Mouse (Mus musculus): ENCODE results near the gene Gpm6b. TPM values are rescaled to one million over a fixed set of nuclear protein-coding genes. Genes with fewer than 3 reads are reported as not detected.

Gene Gpm6b
- polyA plus RNA-seq (2012; ENCODE audit: insufficient read depth, insufficient read length, missing spikeins): not detected in 2 replicates

DNA sequence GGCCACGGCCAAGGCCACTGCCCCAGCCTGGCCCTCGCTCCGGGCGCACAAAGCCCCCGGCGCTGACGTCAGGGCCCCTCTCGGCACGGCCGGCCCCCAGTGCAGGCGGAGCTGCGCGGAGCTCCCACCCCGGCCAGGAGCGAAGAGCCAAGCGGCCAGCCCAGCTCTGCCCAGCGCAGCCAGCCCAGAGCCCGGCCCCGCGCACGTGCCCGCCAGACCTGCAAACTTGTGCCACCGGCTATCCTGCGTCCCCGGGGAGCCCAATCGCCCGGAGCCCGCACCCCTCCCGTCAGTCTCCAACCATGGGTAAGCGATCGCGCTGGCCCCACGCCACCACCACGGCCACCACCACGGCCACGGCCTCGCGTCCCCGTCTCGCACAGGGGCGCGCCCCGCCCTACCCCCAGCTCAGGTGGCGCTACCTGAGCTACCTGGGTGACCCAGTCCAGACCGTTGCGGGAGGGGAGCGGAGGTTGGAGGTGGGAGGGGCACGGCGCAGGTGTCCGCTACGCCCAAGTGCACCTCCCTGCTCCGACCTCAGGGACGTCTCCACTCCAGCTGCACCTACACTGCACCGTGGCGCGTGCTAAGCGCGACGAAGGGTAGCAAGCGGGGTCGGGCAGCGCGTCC, at the start of gene Gpm6b:
Gene Gpm6b, plus strand, starts transcription at position 81 of the 630 bp plus-strand sequence.
- Histone ChIP-seq H3K27ac (ENCODE audit: insufficient read depth, low read depth, low read length) (no peak within 1 kb of the TSS), H3K4me3 (ENCODE audit: insufficient read depth, low read length) (peak within 1 kb of the TSS; percentile 54), H3K4me1 (ENCODE audit: control insufficient read depth, insufficient read depth, low read length) (no peaks in the 10 kb centered on the region)
- no peak for TF ChIP-seq CTCF (IDR thresholded peaks at IDR 0.05; ENCODE audit: low read depth, low read length)

DNA sequence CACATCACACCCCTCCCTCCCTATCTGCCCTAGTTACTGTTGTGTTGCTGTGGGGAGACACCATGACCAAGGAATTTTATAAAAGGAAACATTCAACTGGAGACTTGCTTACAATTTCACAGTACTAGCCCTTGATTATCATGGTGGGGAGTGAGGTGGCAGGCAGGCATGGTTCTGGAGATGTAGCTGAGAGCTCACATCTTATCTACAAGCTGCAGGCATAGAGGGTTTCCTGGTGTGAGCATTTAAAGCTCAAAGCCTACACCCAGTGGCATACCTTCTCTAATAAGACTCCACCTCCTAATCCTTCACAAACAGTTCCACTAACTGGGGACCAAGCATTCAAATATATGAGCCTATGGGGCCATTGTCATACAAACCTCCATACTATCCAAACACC, 42.4 kb upstream of the Gpm6b start:
- H3K4me3 ChIP-seq (ENCODE audit: insufficient read depth, low read length): no peak overlapping the region
- TF ChIP-seq CTCF (IDR thresholded peaks at IDR 0.05; ENCODE audit: low read depth, low read length): no peak
- TF ChIP-seq POLR2A (IDR thresholded peaks at IDR 0.05; ENCODE audit: borderline replicate concordance, low read depth, low read length): no peak
- no peaks in the 10 kb centered on the region for H3K4me1 ChIP-seq (ENCODE audit: control insufficient read depth, insufficient read depth, low read length)
- H3K27ac ChIP-seq (ENCODE audit: insufficient read depth, low read depth, low read length): no peak overlapping the region

DNA sequence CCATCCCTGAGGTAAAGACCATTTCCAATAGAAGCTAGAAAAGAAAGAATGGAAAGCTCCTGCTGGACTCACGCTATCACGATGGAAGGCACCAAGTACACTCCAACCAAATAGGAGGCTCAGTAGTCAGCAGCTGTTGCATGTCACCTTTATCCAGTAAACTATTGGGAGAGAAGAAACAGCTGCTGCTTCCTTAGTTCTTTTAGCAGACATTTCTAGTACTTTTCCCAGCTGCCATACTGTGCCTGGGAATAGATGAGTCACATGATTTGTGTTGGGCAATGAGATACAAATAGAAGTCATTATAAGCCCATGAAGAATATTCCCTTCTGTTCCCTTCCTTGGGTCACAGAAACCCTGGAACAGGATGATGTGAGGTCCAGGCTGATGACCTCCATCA, 40.4 kb upstream of the Gpm6b start:
- Histone ChIP-seq H3K27ac (ENCODE audit: insufficient read depth, low read depth, low read length) (no peak overlapping the region), H3K4me1 (ENCODE audit: control insufficient read depth, insufficient read depth, low read length) (no peaks in the 10 kb centered on the region), H3K4me3 (ENCODE audit: insufficient read depth, low read length) (no peak overlapping the region)
- TF ChIP-seq POLR2A (IDR thresholded peaks at IDR 0.05; ENCODE audit: borderline replicate concordance, low read depth, low read length): no peak
- TF ChIP-seq CTCF (IDR thresholded peaks at IDR 0.05; ENCODE audit: low read depth, low read length): no peak

DNA sequence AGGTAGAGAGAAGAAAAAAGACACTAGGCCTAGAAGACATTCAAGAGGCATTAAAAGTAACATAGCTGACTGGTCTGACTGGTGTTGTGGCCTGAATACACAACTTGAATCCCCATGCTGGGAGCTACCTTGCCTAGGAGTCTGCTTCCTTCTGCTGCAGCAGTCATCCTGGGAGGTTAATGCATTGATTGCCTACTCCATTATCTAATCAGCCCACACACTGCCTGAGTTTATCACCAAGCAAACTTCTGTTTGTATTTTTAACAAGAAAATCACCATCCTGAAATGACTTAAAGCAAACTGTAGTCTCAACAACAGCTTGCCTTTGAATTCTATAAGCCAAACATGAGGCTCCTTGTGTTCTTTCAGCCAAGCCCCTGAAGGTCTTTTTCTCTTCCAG, 38.9 kb upstream of the Gpm6b start:
- H3K4me3 ChIP-seq (ENCODE audit: insufficient read depth, low read length): no peak overlapping the region
- no peak overlapping the region for H3K27ac ChIP-seq (ENCODE audit: insufficient read depth, low read depth, low read length)
- H3K4me1 ChIP-seq (ENCODE audit: control insufficient read depth, insufficient read depth, low read length): no peaks in the 10 kb centered on the region
- TF ChIP-seq CTCF (IDR thresholded peaks at IDR 0.05; ENCODE audit: low read depth, low read length) (no peak), POLR2A (IDR thresholded peaks at IDR 0.05; ENCODE audit: borderline replicate concordance, low read depth, low read length) (no peak)

DNA sequence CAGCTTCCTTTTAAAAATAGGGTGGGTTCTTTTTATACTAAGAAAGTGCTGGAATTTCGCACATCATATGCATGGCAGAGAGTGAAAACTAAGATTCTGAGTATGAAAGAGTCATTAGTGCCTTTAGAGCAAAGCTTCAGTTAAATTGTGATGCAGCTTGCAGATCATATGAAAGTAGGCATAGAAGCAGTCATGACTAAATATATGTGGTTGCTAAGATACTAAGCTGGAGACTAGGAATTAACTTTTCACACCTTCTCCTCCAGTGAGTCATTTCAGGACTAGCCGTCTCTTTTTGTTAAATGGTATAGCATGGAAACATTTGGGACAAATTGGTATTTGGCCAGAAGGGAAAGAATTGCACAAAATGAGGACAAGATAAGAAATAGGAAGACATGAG, 24.1 kb upstream of the Gpm6b start:
- no peak for TF ChIP-seq CTCF (IDR thresholded peaks at IDR 0.05; ENCODE audit: low read depth, low read length)
- Histone ChIP-seq H3K4me1 (ENCODE audit: control insufficient read depth, insufficient read depth, low read length) (no peaks in the 10 kb centered on the region), H3K27ac (ENCODE audit: insufficient read depth, low read depth, low read length) (no peak overlapping the region), H3K4me3 (ENCODE audit: insufficient read depth, low read length) (no peak overlapping the region)

DNA sequence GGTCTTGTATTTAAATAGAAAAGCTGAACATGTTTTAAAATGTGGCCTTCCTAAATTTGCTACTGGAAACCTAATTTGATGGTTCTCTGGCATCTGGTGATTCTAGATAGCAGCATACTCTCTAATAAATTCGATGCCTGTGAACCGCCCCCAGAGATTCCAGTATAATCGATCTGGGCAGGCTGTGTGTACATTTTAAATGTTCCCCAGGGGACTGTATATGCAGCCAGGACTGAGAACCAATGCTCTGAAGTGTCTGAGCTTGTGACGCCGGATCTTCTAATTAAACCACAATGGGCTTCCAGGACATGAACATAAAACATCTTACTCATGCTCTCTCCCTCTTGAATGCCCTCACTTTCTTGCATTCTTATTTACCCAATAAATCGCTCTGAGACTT, 22.5 kb upstream of the Gpm6b start:
- Histone ChIP-seq H3K27ac (ENCODE audit: insufficient read depth, low read depth, low read length) (no peak overlapping the region), H3K4me3 (ENCODE audit: insufficient read depth, low read length) (no peak overlapping the region), H3K4me1 (ENCODE audit: control insufficient read depth, insufficient read depth, low read length) (no peaks in the 10 kb centered on the region)
- no peak for TF ChIP-seq POLR2A (IDR thresholded peaks at IDR 0.05; ENCODE audit: borderline replicate concordance, low read depth, low read length)
- TF ChIP-seq CTCF (IDR thresholded peaks at IDR 0.05; ENCODE audit: low read depth, low read length): no peak

DNA sequence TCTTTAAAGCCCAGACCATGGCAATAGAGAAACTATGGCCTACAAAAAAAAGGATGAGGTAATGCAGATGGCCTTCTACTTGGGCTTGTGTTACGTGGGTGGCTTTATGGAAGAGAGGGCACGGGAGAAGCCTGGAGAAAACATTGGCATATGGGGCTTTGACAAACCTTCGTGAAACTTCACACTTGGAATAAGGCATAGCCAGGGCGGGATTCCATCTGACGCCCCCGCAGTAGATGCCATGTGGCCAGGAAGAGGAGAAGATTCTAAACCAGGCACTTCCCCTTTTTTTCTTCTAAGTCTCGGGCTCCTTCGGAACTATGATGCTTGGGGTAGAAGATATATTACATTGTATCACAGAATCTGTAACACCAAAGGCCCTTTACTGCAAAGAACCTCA, 22.0 kb upstream of the Gpm6b start:
- no peak for TF ChIP-seq POLR2A (IDR thresholded peaks at IDR 0.05; ENCODE audit: borderline replicate concordance, low read depth, low read length)
- TF ChIP-seq CTCF (IDR thresholded peaks at IDR 0.05; ENCODE audit: low read depth, low read length): no peak
- Histone ChIP-seq H3K4me1 (ENCODE audit: control insufficient read depth, insufficient read depth, low read length) (no peaks in the 10 kb centered on the region), H3K4me3 (ENCODE audit: insufficient read depth, low read length) (no peak overlapping the region), H3K27ac (ENCODE audit: insufficient read depth, low read depth, low read length) (no peak overlapping the region)

DNA sequence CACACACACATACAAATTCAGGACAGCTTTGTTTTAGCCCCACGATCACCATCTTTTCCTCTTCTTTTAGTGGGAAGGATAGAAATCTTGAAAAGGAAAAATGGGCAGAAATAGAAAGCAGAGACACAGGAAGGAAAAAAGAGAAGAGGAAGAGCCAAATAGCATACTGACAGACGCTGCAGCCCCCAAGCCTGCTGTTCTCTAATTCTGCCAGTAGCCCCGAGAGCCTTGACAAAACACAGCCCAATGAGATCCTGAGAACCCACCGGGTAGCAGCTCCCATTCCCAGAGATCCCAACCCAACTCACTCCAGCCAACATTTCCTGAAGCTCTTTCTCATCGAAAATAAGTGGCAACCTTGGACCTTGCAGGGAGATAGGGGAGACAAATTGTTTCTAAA, 19.4 kb upstream of the Gpm6b start:
- TF ChIP-seq POLR2A (IDR thresholded peaks at IDR 0.05; ENCODE audit: borderline replicate concordance, low read depth, low read length): no peak
- TF ChIP-seq CTCF (IDR thresholded peaks at IDR 0.05; ENCODE audit: low read depth, low read length): no peak

DNA sequence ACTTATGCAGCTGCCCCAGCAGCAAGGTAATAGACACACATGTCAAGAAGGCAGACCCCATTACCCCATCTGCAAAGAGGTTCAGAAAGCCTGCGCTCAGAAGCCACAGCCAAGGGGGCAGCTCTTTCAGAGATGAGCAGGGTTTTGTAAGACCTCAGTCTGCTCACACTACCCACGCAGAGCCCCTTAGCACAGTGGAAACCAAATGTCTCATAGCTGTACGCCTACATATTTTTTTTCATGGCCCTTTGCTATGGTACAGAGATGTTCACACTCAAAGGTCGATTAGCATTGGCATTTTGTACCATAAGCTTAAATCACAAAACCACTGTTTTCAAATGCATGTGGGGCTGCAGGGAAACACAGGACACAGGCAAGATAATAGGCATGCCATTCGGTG, 11.9 kb upstream of the Gpm6b start:
- H3K4me3 ChIP-seq (ENCODE audit: insufficient read depth, low read length): no peak overlapping the region
- H3K27ac ChIP-seq (ENCODE audit: insufficient read depth, low read depth, low read length): no peak overlapping the region
- TF ChIP-seq CTCF (IDR thresholded peaks at IDR 0.05; ENCODE audit: low read depth, low read length) (no peak), POLR2A (IDR thresholded peaks at IDR 0.05; ENCODE audit: borderline replicate concordance, low read depth, low read length) (no peak)

More for the DNA sequence above, 19.4 kb upstream of the Gpm6b start:
- no peaks in the 10 kb centered on the region for H3K4me1 ChIP-seq (ENCODE audit: control insufficient read depth, insufficient read depth, low read length)
- H3K4me3 ChIP-seq (ENCODE audit: insufficient read depth, low read length): no peak overlapping the region
- H3K27ac ChIP-seq (ENCODE audit: insufficient read depth, low read depth, low read length): no peak overlapping the region

DNA sequence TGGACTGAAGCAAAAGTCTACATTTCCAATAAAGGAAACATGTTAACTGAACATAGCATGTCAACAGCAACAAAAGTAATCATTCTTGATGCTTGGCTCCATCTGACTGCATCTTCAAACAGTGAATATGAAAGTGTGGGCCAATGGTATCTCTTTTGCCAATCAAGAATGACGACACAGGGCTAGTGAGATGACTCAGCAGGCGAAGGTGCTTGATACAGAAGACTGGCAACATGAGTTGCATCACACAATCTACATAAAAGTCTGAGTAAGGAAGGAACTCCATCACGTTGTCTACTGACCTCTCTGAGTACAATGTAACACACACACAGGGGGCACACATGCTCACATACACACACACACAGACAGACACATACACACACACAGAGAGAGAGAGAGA, 9.0 kb upstream of the Gpm6b start:
- Histone ChIP-seq H3K4me1 (ENCODE audit: control insufficient read depth, insufficient read depth, low read length) (no peaks in the 10 kb centered on the region), H3K27ac (ENCODE audit: insufficient read depth, low read depth, low read length) (no peak overlapping the region), H3K4me3 (ENCODE audit: insufficient read depth, low read length) (no peak overlapping the region)
- TF ChIP-seq CTCF (IDR thresholded peaks at IDR 0.05; ENCODE audit: low read depth, low read length): no peak
- no peak for TF ChIP-seq POLR2A (IDR thresholded peaks at IDR 0.05; ENCODE audit: borderline replicate concordance, low read depth, low read length)

More for the DNA sequence above, 11.9 kb upstream of the Gpm6b start:
- H3K4me1 ChIP-seq (ENCODE audit: control insufficient read depth, insufficient read depth, low read length): no peaks in the 10 kb centered on the region
